In the genomic region with DNA sequence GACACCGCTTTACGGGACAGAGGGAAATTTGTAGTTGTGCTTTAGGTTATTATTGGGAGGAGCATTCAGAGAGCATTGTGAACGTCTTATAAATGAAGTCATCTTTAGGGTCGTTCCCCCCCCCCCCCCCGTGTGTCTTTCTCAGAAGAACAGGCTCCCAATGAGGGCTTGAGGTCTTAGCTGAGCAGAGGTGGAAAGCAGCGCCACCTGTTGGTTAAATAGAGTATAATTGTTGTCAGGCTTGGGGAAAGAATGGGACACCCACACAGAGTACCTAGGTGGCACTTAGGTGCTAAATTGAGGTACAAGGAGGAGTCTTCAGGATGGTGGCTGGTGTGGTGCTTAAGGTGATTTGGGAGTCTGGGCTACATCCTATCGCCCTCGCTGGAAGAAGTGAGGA, we compare ENCODE assay signal across 10 mouse cellular contexts. TPM values are rescaled to one million over a fixed set of nuclear protein-coding genes. Genes with fewer than 3 reads are reported as not detected.
DNase-seq lines count a peak whose midpoint lies in the region; ATAC-seq lines count a peak whose summit lies in the region.
"Had no signal": no experiment of that assay in that cellular context is flagged by ENCODE, and none has a peak within 500 bp of the region (broad histone marks: within the 10 kb centered on the region; RNA-seq: fewer than 3 reads in every experiment).

No protein-coding gene starts in this region.

- 42% methylated on average over 8 of the region's 8 CpGs for WGBS in limb, embryonic 11.5 days
- 44% methylated on average over 8 of the region's 8 CpGs for WGBS in limb, embryonic 10.5 days

- H3K27ac ChIP-seq in limb, embryonic 11.5 days (replicated peaks; ENCODE audit: low read depth, low read length) = no peak overlapping the region
- no peak overlapping the region for H3K27ac ChIP-seq in limb, embryonic 10.5 days
- H3K27ac ChIP-seq: heart, embryonic 15.5 days had no signal

- peaks cover 11% of the 10 kb centered on the region for H3K27me3 ChIP-seq in limb, embryonic 11.5 days (ENCODE audit: control insufficient read depth, insufficient read depth, low read length)
- peaks cover 52% of the 10 kb centered on the region for H3K27me3 ChIP-seq in limb, embryonic 10.5 days (ENCODE audit: low read depth, poor library complexity, severe bottlenecking)

- H3K4me1 ChIP-seq in limb, embryonic 11.5 days (ENCODE audit: control insufficient read depth, insufficient read depth, low read length) = no peaks in the 10 kb centered on the region
- H3K4me1 ChIP-seq in limb, embryonic 10.5 days = no peaks in the 10 kb centered on the region
- H3K4me1 ChIP-seq: heart, embryonic 15.5 days; megakaryocyte, embryonic 14.5 days had no signal

- DNase-seq in embryo, embryonic 10 days (ENCODE audit: low spot score) = peak; percentile 76
- no peak for DNase-seq in embryo, embryonic 9.5 days (ENCODE audit: extremely low spot score)
- peak; percentile 55 for DNase-seq in limb, embryonic 11.5 days (ENCODE audit: low spot score)
- no peak for DNase-seq in limb, embryonic 10.5 days (ENCODE audit: low spot score)
- DNase-seq in adrenal gland, postnatal 14 days = peak; percentile 43
- peak; percentile 48 to 56 for DNase-seq in layer of hippocampus, postnatal 10 days (ENCODE audit: low spot score in 2 of 2)
- DNase-seq in retina, embryonic 14.5 days (ENCODE audit: low spot score) = peak; percentile 82
- no peak for DNase-seq in frontal cortex, postnatal 10 days (ENCODE audit: low spot score in 2 of 2)

- no peak overlapping the region for H3K9ac ChIP-seq in limb, embryonic 11.5 days (ENCODE audit: low read length)
- H3K9ac ChIP-seq: heart, embryonic 15.5 days had no signal

- H3K4me2 ChIP-seq in limb, embryonic 11.5 days (ENCODE audit: low read depth, severe bottlenecking) = no peak overlapping the region
- H3K4me2 ChIP-seq: heart, embryonic 15.5 days had no signal

- no peak overlapping the region for H3K4me3 ChIP-seq in limb, embryonic 11.5 days (ENCODE audit: low read depth, low read length)
- H3K4me3 ChIP-seq in limb, embryonic 10.5 days = no peak overlapping the region
- H3K4me3 ChIP-seq: heart, embryonic 15.5 days; megakaryocyte, embryonic 14.5 days had no signal

- no peaks in the 10 kb centered on the region for H3K36me3 ChIP-seq in limb, embryonic 11.5 days (ENCODE audit: control insufficient read depth, insufficient read depth, low read length)
- H3K36me3 ChIP-seq in limb, embryonic 10.5 days = no peaks in the 10 kb centered on the region
- H3K36me3 ChIP-seq: heart, embryonic 15.5 days had no signal

- no peaks in the 10 kb centered on the region for H3K9me3 ChIP-seq in limb, embryonic 11.5 days (ENCODE audit: control insufficient read depth, low read length)
- 0 out of 2 replicates have a peak, but pooled peaks cover under 1% of the 10 kb centered on the region for H3K9me3 ChIP-seq in limb, embryonic 10.5 days (replicated peaks)
- H3K9me3 ChIP-seq: heart, embryonic 15.5 days had no signal

- no peak for ATAC-seq in limb, embryonic 11.5 days (ENCODE audit: insufficient number of reproducible peaks, low FRiP score, low TSS enrichment, low read depth)

RNA-seq across cellular contexts. Expression of a gene that starts 14.5 kb away (rescaled TPM):
- not detected in 2 replicates for polyA plus RNA-seq in limb, embryonic 11.5 days (2014; fragmentation: Nextera tagmentation; extraction: Ambion mirVana)
- polyA plus RNA-seq in limb, embryonic 10.5 days (2016; fragmentation: Nextera tagmentation; extraction: Ambion mirVana) = 0.11 TPM in 1 of 2 replicates, not detected in the other
- not detected in 2 replicates for total RNA-seq in adrenal gland, postnatal 14 days (2021)
- not detected for total RNA-seq in layer of hippocampus, postnatal 10 days (2021)
- polyA plus RNA-seq: heart, embryonic 15.5 days had no signal

RNA-seq across cellular contexts. Expression of a gene that starts 29.9 kb away (rescaled TPM):
- 145 and 157 TPM in 2 replicates for polyA plus RNA-seq in limb, embryonic 11.5 days (2014; fragmentation: Nextera tagmentation; extraction: Ambion mirVana)
- polyA plus RNA-seq in limb, embryonic 10.5 days (2016; fragmentation: Nextera tagmentation; extraction: Ambion mirVana) = 29.8 and 112 TPM in 2 replicates
- 23.9 and 27.3 TPM in 2 replicates for total RNA-seq in adrenal gland, postnatal 14 days (2021)
- total RNA-seq in layer of hippocampus, postnatal 10 days (2021) = 10 to 100 TPM; 81.4 to 86.1 TPM

Comparison
In these comparisons a context has a peak if more than half of its experiments do, and no peak if none do; other contexts are left out.
1. DNase-seq: peak in embryo, embryonic 10 days (single experiment), limb, embryonic 11.5 days (single experiment), adrenal gland, postnatal 14 days (single experiment), layer of hippocampus, postnatal 10 days (2 of 2) and retina, embryonic 14.5 days (single experiment); none in embryo, embryonic 9.5 days (single experiment), limb, embryonic 10.5 days (single experiment) and frontal cortex, postnatal 10 days (0 of 2).